Comparison of ENCODE assay signal across 28 mouse cellular contexts in the genomic region with DNA sequence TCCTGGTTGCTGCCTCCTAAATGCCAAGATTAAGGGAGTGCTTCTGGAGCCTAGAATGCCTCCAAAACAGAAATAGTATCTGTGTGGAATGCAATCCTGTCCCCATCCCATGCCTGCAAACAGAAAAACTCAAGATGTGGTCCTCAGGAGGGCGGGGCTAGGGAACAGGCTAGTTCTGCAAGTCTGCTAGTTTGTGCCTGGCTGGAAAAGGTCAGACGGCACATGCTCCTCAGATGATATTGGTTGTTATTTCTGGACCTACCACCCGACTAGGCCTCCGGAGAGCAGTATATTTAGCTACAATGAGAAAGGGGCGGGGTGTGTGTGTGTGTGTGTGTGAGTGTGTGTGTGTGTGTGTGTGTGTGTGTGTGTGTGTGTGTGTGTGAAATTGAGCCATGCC.
DNase-seq lines count a peak whose midpoint lies in the region; ATAC-seq lines count a peak whose summit lies in the region.
"Had no signal": no experiment of that assay in that cellular context is flagged by ENCODE, and none has a peak within 500 bp of the region (broad histone marks: within the 10 kb centered on the region; RNA-seq: fewer than 3 reads in every experiment).

No protein-coding gene starts in this region.

- 39% methylated on average over 5 of the region's 5 CpGs for WGBS in heart, embryonic 11.5 days (ENCODE audit: insufficient replicate concordance)
- WGBS in heart, embryonic 15.5 days: 33% methylated on average over 5 of the region's 5 CpGs
- WGBS in hindbrain, embryonic 12.5 days: 87% methylated on average over 5 of the region's 5 CpGs

- peaks cover 2% of the 10 kb centered on the region; the same call in 1 of the 2 replicates for H3K4me1 ChIP-seq in heart, embryonic 11.5 days (ENCODE audit: control insufficient read depth, insufficient read depth, low read length)
- peaks cover 15% of the 10 kb centered on the region for H3K4me1 ChIP-seq in heart, embryonic 15.5 days (replicated peaks)
- no peaks in the 10 kb centered on the region for H3K4me1 ChIP-seq in hindbrain, embryonic 12.5 days
- H3K4me1 ChIP-seq: embryonic facial prominence, embryonic 12.5 days; limb, embryonic 15.5 days had no signal

- no peak overlapping the region for H3K27ac ChIP-seq in heart, embryonic 11.5 days (ENCODE audit: low read depth, low read length)
- H3K27ac ChIP-seq in heart, embryonic 15.5 days: peak overlapping the region; percentile 61
- H3K27ac ChIP-seq in hindbrain, embryonic 12.5 days: no peak overlapping the region
- H3K27ac ChIP-seq: embryonic facial prominence, embryonic 12.5 days; hindbrain, embryonic 14.5 days; layer of hippocampus, adult 2 months; limb, embryonic 15.5 days; liver, embryonic 14.5 days had no signal

- H3K27me3 ChIP-seq in heart, embryonic 11.5 days (ENCODE audit: control insufficient read depth, insufficient read depth, low read length): no peaks in the 10 kb centered on the region
- H3K27me3 ChIP-seq in heart, embryonic 15.5 days: no peaks in the 10 kb centered on the region
- no peaks in the 10 kb centered on the region for H3K27me3 ChIP-seq in hindbrain, embryonic 12.5 days
- H3K27me3 ChIP-seq: CH12.LX; embryonic facial prominence, embryonic 12.5 days; limb, embryonic 15.5 days; Patski had no signal

- no peak overlapping the region for H3K4me2 ChIP-seq in heart, embryonic 11.5 days
- H3K4me2 ChIP-seq in heart, embryonic 15.5 days: no peak overlapping the region
- no peak overlapping the region for H3K4me2 ChIP-seq in hindbrain, embryonic 12.5 days (replicated peaks)
- H3K4me2 ChIP-seq: embryonic facial prominence, embryonic 12.5 days; hindbrain, embryonic 14.5 days; limb, embryonic 15.5 days; lung, embryonic 14.5 days had no signal

- peak; percentile 52 to 64 for DNase-seq in heart, adult 18-20 months
- DNase-seq in heart, adult 8-10 months (ENCODE audit: low spot score): peak; percentile 42
- peak; percentile 85 for DNase-seq in skeletal muscle tissue, adult 2 months (ENCODE audit: low read depth, low spot score)
- DNase-seq in layer of hippocampus, postnatal 14 days (ENCODE audit: low spot score in 2 of 2): no peak
- DNase-seq: B cell, adult 2 months; cerebellum, adult 11 months; cerebellum, adult 9-11 months; kidney, adult 8-10 months; kidney, postnatal 10 days; left cerebral cortex, postnatal 4 days; lung, embryonic 14.5 days; lung, postnatal 4 days; midbrain, embryonic 14.5 days; spleen, adult 18-20 months had no signal

- H3K36me3 ChIP-seq in heart, embryonic 11.5 days (ENCODE audit: control insufficient read depth, insufficient read depth, low read length): no peaks in the 10 kb centered on the region
- H3K36me3 ChIP-seq in heart, embryonic 15.5 days: no peaks in the 10 kb centered on the region
- H3K36me3 ChIP-seq in hindbrain, embryonic 12.5 days: no peaks in the 10 kb centered on the region
- H3K36me3 ChIP-seq: embryonic facial prominence, embryonic 12.5 days; G1E; limb, embryonic 15.5 days had no signal

- no peak overlapping the region for H3K4me3 ChIP-seq in heart, embryonic 11.5 days (ENCODE audit: low read depth, low read length)
- H3K4me3 ChIP-seq in heart, embryonic 15.5 days: no peak overlapping the region
- H3K4me3 ChIP-seq in hindbrain, embryonic 12.5 days: no peak overlapping the region
- H3K4me3 ChIP-seq: embryonic facial prominence, embryonic 12.5 days; erythroblast, embryonic 14.5 days; layer of hippocampus, adult 2 months; limb, embryonic 15.5 days had no signal

- no peaks in the 10 kb centered on the region for H3K9me3 ChIP-seq in heart, embryonic 11.5 days (replicated peaks; ENCODE audit: control insufficient read depth, low read length)
- H3K9me3 ChIP-seq in heart, embryonic 15.5 days (replicated peaks): no peaks in the 10 kb centered on the region
- no peaks in the 10 kb centered on the region for H3K9me3 ChIP-seq in hindbrain, embryonic 12.5 days (replicated peaks)
- H3K9me3 ChIP-seq: embryonic facial prominence, embryonic 12.5 days; G1E; limb, embryonic 15.5 days had no signal

- H3K9ac ChIP-seq in heart, embryonic 11.5 days (ENCODE audit: low read depth, low read length): no peak overlapping the region
- H3K9ac ChIP-seq in heart, embryonic 15.5 days: no peak overlapping the region
- H3K9ac ChIP-seq in hindbrain, embryonic 12.5 days: no peak overlapping the region
- H3K9ac ChIP-seq: embryonic facial prominence, embryonic 12.5 days; hindbrain, embryonic 14.5 days; limb, embryonic 15.5 days; liver, embryonic 14.5 days; lung, embryonic 14.5 days had no signal

- no peak for ATAC-seq in heart, embryonic 11.5 days (replicated peaks; ENCODE audit: insufficient number of reproducible peaks, low FRiP score, low TSS enrichment)
- peak; percentile 78 for ATAC-seq in heart, embryonic 15.5 days (replicated peaks; ENCODE audit: insufficient number of reproducible peaks, insufficient read depth, low FRiP score, low read depth)
- no peak for ATAC-seq in inflammation-experienced regulatory T-cells, adult 6 months
- no peak for ATAC-seq in hindbrain, embryonic 12.5 days (ENCODE audit: low FRiP score)
- ATAC-seq: forebrain, embryonic 14.5 days; Patski had no signal

Comparison
In these comparisons a context has a peak if more than half of its experiments do, and no peak if none do; other contexts are left out.
1. DNase-seq: peak in heart, adult 18-20 months (2 of 2), heart, adult 8-10 months (single experiment) and skeletal muscle tissue, adult 2 months (single experiment); none in layer of hippocampus, postnatal 14 days (0 of 2).